8 mouse cellular contexts compared by ENCODE assay signal in genomic region chr1:56977201-56978100, GRCm38 (mm10). TPM values are rescaled to one million over a fixed set of nuclear protein-coding genes. Genes with fewer than 3 reads are reported as not detected.
A peak's percentile ranks its signal among the peaks of the same experiment; 100 is the strongest.
DNase-seq lines count a peak whose midpoint lies in the region; ATAC-seq and TF ChIP-seq lines count a peak whose summit lies in the region.

No protein-coding gene starts in this region.

- H3K36me3 ChIP-seq in forebrain, embryonic 10.5 days (replicated peaks), result no peaks in the 10 kb centered on the region
- no peaks in the 10 kb centered on the region for H3K36me3 ChIP-seq in heart, postnatal 0 days (replicated peaks; ENCODE audit: control insufficient read depth, insufficient read depth, low read length)

- H3K4me3 ChIP-seq in forebrain, embryonic 10.5 days, result peak overlapping the region; percentile 42
- peak overlapping the region; percentile 24 for H3K4me3 ChIP-seq in heart, postnatal 0 days (ENCODE audit: low read depth, low read length)

- H3K4me2 ChIP-seq in heart, postnatal 0 days (ENCODE audit: low read depth, low read length), result peak overlapping the region; percentile 8; the same call in 1 of the 2 replicates

- ATAC-seq in heart, postnatal 0 days (ENCODE audit: insufficient read depth, low read depth), result peak; percentile 51; the same call in 1 of the 2 replicates

- H3K9me3 ChIP-seq in forebrain, embryonic 10.5 days, result no peaks in the 10 kb centered on the region
- no peaks in the 10 kb centered on the region for H3K9me3 ChIP-seq in heart, postnatal 0 days (replicated peaks; ENCODE audit: control insufficient read depth, low read length)

- no peak overlapping the region for H3K9ac ChIP-seq in heart, postnatal 0 days (replicated peaks; ENCODE audit: low read depth, low read length)

- peak; percentile 61 for TF ChIP-seq CTCF in heart, postnatal 0 days (IDR thresholded peaks at IDR 0.05; ENCODE audit: low read depth)

- WGBS in forebrain, embryonic 10.5 days, result under 1% methylated on average over 45 of the region's 45 CpGs
- WGBS in heart, postnatal 0 days, result under 1% methylated on average over 45 of the region's 45 CpGs

- H3K27ac ChIP-seq in forebrain, embryonic 10.5 days, result no peak overlapping the region
- H3K27ac ChIP-seq in heart, postnatal 0 days (ENCODE audit: low read depth), result no peak overlapping the region

- TF ChIP-seq EP300 in heart, postnatal 0 days (IDR thresholded peaks at IDR 0.05; ENCODE audit: low read depth), result no peak

- DNase-seq in adrenal gland, adult (ENCODE audit: inconsistent age in 2 of 2, low spot score in 1 of 2), result peak; percentile 55 to 88
- DNase-seq in adrenal gland, postnatal 4 days (ENCODE audit: low spot score in 2 of 2), result no peak
- DNase-seq in brain, adult 2 months (ENCODE audit: low read depth, low spot score), result peak; percentile 67
- peak; percentile 83 for DNase-seq in forebrain, embryonic 10.5 days (ENCODE audit: extremely low spot score, low spot score)
- DNase-seq in heart, postnatal 0 days (ENCODE audit: low spot score), result no peak
- peak; percentile 75 to 90 for DNase-seq in kidney, postnatal 36 days
- DNase-seq in lung, postnatal 14 days, result peak; percentile 75
- peak; percentile 75 for DNase-seq in right cerebral cortex, postnatal 4 days

- peaks cover 48% of the 10 kb centered on the region for H3K4me1 ChIP-seq in forebrain, embryonic 10.5 days
- H3K4me1 ChIP-seq in heart, postnatal 0 days (ENCODE audit: control insufficient read depth, insufficient read depth), result no peaks in the 10 kb centered on the region

- H3K27me3 ChIP-seq in forebrain, embryonic 10.5 days (ENCODE audit: poor library complexity, severe bottlenecking), result peaks cover 74% of the 10 kb centered on the region
- H3K27me3 ChIP-seq in heart, postnatal 0 days (ENCODE audit: control insufficient read depth, insufficient read depth, low read length), result peaks cover 80% of the 10 kb centered on the region

RNA-seq across cellular contexts. Expression of gene Satb2, which starts 1.0 kb away (rescaled TPM):
- total RNA-seq in adrenal gland, postnatal 4 days (2021), result 1 to 10 TPM; 2.6 to 3.2 TPM
- 0.91 and 1.4 TPM in 2 replicates for polyA plus RNA-seq in forebrain, embryonic 10.5 days (2016; fragmentation: Nextera tagmentation; extraction: Ambion mirVana)
- total RNA-seq in heart, postnatal 0 days (2014; rRNA removed; ENCODE audit: low replicate concordance), result not detected in 2 replicates
- 0.05 and 0.12 TPM in 2 replicates for polyA plus RNA-seq in heart, postnatal 0 days (2015; fragmentation: Nextera tagmentation; extraction: Ambion mirVana)

Comparison
In these comparisons a context has a peak if more than half of its experiments do, and no peak if none do; other contexts are left out.
1. DNase-seq: peak in adrenal gland, adult (2 of 2), brain, adult 2 months (single experiment), forebrain, embryonic 10.5 days (single experiment), kidney, postnatal 36 days (2 of 2), lung, postnatal 14 days (single experiment) and right cerebral cortex, postnatal 4 days (single experiment); none in adrenal gland, postnatal 4 days (0 of 2) and heart, postnatal 0 days (single experiment).